Comparison of ENCODE assay signal across 8 mouse cellular contexts in genomic region chr8:47673317-47674139, GRCm38 (mm10). TPM values are rescaled to one million over a fixed set of nuclear protein-coding genes. Genes with fewer than 3 reads are reported as not detected.
DNase-seq lines count a peak whose midpoint lies in the region; ATAC-seq and TF ChIP-seq lines count a peak whose summit lies in the region.

No protein-coding gene starts in this region.

- H3K4me2 ChIP-seq in heart, embryonic 12.5 days = peak overlapping the region; percentile 72
- H3K4me2 ChIP-seq in kidney, postnatal 0 days (ENCODE audit: low read length) = peak overlapping the region; percentile 52

- TF ChIP-seq POLR2A in liver, adult 2 months (IDR thresholded peaks at IDR 0.05; ENCODE audit: extremely low read depth, insufficient read depth, low read length) = 0 out of 2 replicates have a peak, but pooled peaks have one; percentile 25

- H3K4me3 ChIP-seq in erythroblast, embryonic 14.5 days (replicated peaks) = peak overlapping the region; percentile 90
- H3K4me3 ChIP-seq in heart, embryonic 12.5 days = peak overlapping the region; percentile 79
- peak overlapping the region; percentile 63 for H3K4me3 ChIP-seq in kidney, postnatal 0 days (replicated peaks; ENCODE audit: low read depth, low read length)
- peak overlapping the region; percentile 78 for H3K4me3 ChIP-seq in liver, adult 2 months (ENCODE audit: insufficient read depth, low read depth, low read length)

- no peaks in the 10 kb centered on the region for H3K27me3 ChIP-seq in erythroblast, embryonic 14.5 days (ENCODE audit: control insufficient read depth)
- H3K27me3 ChIP-seq in heart, embryonic 12.5 days (replicated peaks) = no peaks in the 10 kb centered on the region
- H3K27me3 ChIP-seq in kidney, postnatal 0 days (ENCODE audit: insufficient read depth, low read length) = no peaks in the 10 kb centered on the region
- H3K27me3 ChIP-seq in liver, adult 2 months (ENCODE audit: control insufficient read depth, insufficient read depth, low read length) = no peaks in the 10 kb centered on the region

- peaks cover 37% of the 10 kb centered on the region for H3K4me1 ChIP-seq in erythroblast, embryonic 14.5 days (ENCODE audit: control insufficient read depth)
- H3K4me1 ChIP-seq in heart, embryonic 12.5 days (replicated peaks) = peaks cover 11% of the 10 kb centered on the region
- H3K4me1 ChIP-seq in kidney, postnatal 0 days (replicated peaks; ENCODE audit: insufficient read depth, low read length) = no peaks in the 10 kb centered on the region
- H3K4me1 ChIP-seq in liver, adult 2 months (ENCODE audit: control insufficient read depth, insufficient read depth, low read length) = peaks cover 5% of the 10 kb centered on the region; the same call in 1 of the 2 replicates

- no peak for TF ChIP-seq CTCF in kidney, postnatal 0 days (IDR thresholded peaks at IDR 0.05; ENCODE audit: low read depth)
- TF ChIP-seq CTCF in liver, adult 2 months (IDR thresholded peaks at IDR 0.05; ENCODE audit: low read depth, low read length) = no peak

- peak; percentile 92 for DNase-seq in CD4-positive, CD25-positive, alpha-beta regulatory T cell, adult 2 months (ENCODE audit: low read depth, low spot score)
- peak; percentile 42 for DNase-seq in brain, embryonic 18.5 days (ENCODE audit: low read depth, low spot score)
- DNase-seq in kidney, postnatal 0 days (ENCODE audit: low spot score) = peak; percentile 90
- peak; percentile 75 for DNase-seq in liver, adult 2 months (ENCODE audit: extremely low read depth, low read depth, low spot score)
- peak; percentile 86 to 87 for DNase-seq in spleen, postnatal 36 days (ENCODE audit: low spot score in 2 of 2)

- H3K9ac ChIP-seq in heart, embryonic 12.5 days = peak overlapping the region; percentile 91
- peak overlapping the region; percentile 80 for H3K9ac ChIP-seq in kidney, postnatal 0 days (ENCODE audit: low read depth, low read length)
- peak overlapping the region; percentile 98 for H3K9ac ChIP-seq in liver, adult 2 months (ENCODE audit: low read depth, low read length)

- H3K79me2 ChIP-seq in liver, adult 2 months (ENCODE audit: control insufficient read depth, insufficient read depth, low read length) = peaks cover 9% of the 10 kb centered on the region; the same call in 1 of the 2 replicates

- H3K9me3 ChIP-seq in erythroblast, embryonic 14.5 days (ENCODE audit: control insufficient read depth, low read length) = no peaks in the 10 kb centered on the region
- H3K9me3 ChIP-seq in heart, embryonic 12.5 days (replicated peaks) = no peaks in the 10 kb centered on the region
- no peaks in the 10 kb centered on the region for H3K9me3 ChIP-seq in kidney, postnatal 0 days (replicated peaks; ENCODE audit: low read length)

- WGBS in heart, embryonic 12.5 days = under 1% methylated on average over 40 of the region's 53 CpGs
- WGBS in kidney, postnatal 0 days = under 1% methylated on average over 43 of the region's 53 CpGs
- WGBS in liver, adult 2 months = under 1% methylated on average over 53 of the region's 53 CpGs

- H3K36me3 ChIP-seq in erythroblast, embryonic 14.5 days (ENCODE audit: control insufficient read depth) = peaks cover 11% of the 10 kb centered on the region
- peaks cover 5% of the 10 kb centered on the region for H3K36me3 ChIP-seq in heart, embryonic 12.5 days
- peaks cover 1% of the 10 kb centered on the region; the same call in 1 of the 2 replicates for H3K36me3 ChIP-seq in kidney, postnatal 0 days (ENCODE audit: insufficient read depth, low read length)
- H3K36me3 ChIP-seq in liver, adult 2 months (ENCODE audit: control insufficient read depth, insufficient read depth, low read length) = 0 out of 2 replicates have a peak, but pooled peaks cover under 1% of the 10 kb centered on the region

- peak overlapping the region; percentile 89 for H3K27ac ChIP-seq in heart, embryonic 12.5 days (ENCODE audit: poor library complexity, severe bottlenecking)
- H3K27ac ChIP-seq in kidney, postnatal 0 days = peak overlapping the region; percentile 96
- peak overlapping the region; percentile 72 for H3K27ac ChIP-seq in liver, adult 2 months (replicated peaks; ENCODE audit: insufficient read depth, low read depth, low read length)

- peak; percentile 75 for ATAC-seq in heart, embryonic 12.5 days (ENCODE audit: insufficient number of reproducible peaks, low FRiP score)
- peak; percentile 76 for ATAC-seq in kidney, postnatal 0 days (replicated peaks; ENCODE audit: low FRiP score, low read depth)
- peak; percentile 69 for ATAC-seq in monocyte, adult 5-6 weeks (replicated peaks; ENCODE audit: insufficient number of reproducible peaks, low FRiP score, low TSS enrichment, poor library complexity, severe bottlenecking)

RNA-seq across cellular contexts. Expression of gene Ing2, which starts 1.8 kb away (rescaled TPM):
- 0.36 and 0.55 TPM in 2 replicates for polyA plus RNA-seq in erythroblast, embryonic 14.5 days (2012)
- polyA plus RNA-seq in heart, embryonic 12.5 days (2016; fragmentation: Nextera tagmentation; extraction: Ambion mirVana) = 10.4 and 10.5 TPM in 2 replicates
- polyA plus RNA-seq in kidney, postnatal 0 days (2015; fragmentation: Nextera tagmentation; extraction: Ambion mirVana) = 15.8 and 19.8 TPM in 2 replicates
- 6.1 and 11.4 TPM in 2 replicates for total RNA-seq in liver, adult 2 months (2014; rRNA removed)
- polyA plus RNA-seq in liver, adult 2 months (2012; rRNA removed) = 1.6 and 2.6 TPM in 2 replicates
- 32.9 to 78.1 TPM (median 39.0 TPM) in 3 replicates for total RNA-seq in monocyte, adult 5-6 weeks (2017)

RNA-seq across cellular contexts. Expression of gene Cdkn2aip, which starts 40.2 kb away (rescaled TPM):
- polyA plus RNA-seq in erythroblast, embryonic 14.5 days (2012) = 1.2 and 2.2 TPM in 2 replicates
- 19.5 and 21.1 TPM in 2 replicates for polyA plus RNA-seq in heart, embryonic 12.5 days (2016; fragmentation: Nextera tagmentation; extraction: Ambion mirVana)
- polyA plus RNA-seq in kidney, postnatal 0 days (2015; fragmentation: Nextera tagmentation; extraction: Ambion mirVana) = 23.6 and 27.5 TPM in 2 replicates
- 12.1 and 15.0 TPM in 2 replicates for total RNA-seq in liver, adult 2 months (2014; rRNA removed)
- polyA plus RNA-seq in liver, adult 2 months (2012; rRNA removed) = 7.3 and 8.3 TPM in 2 replicates
- 33.0 to 35.9 TPM (median 35.4 TPM) in 3 replicates for total RNA-seq in monocyte, adult 5-6 weeks (2017)

Comparison
In these comparisons a context has a peak if more than half of its experiments do, and no peak if none do; other contexts are left out.
1. Peak in every context shown above with its lines: DNase-seq, ATAC-seq, H3K4me3 ChIP-seq and H3K27ac ChIP-seq.
2. DNase-seq: peak in every context shown above with its lines; median percentile 92 in CD4-positive, CD25-positive, alpha-beta regulatory T cell, adult 2 months; 90 in kidney, postnatal 0 days; 86 in spleen, postnatal 36 days; 75 in liver, adult 2 months; 42 in brain, embryonic 18.5 days.